Mouse (Mus musculus): ENCODE data around the gene Sh3pxd2a.

- TF ChIP-seq CTCF (IDR thresholded peaks at IDR 0.05; ENCODE audit: low read depth): no peak
- no peak for TF ChIP-seq EP300 (IDR thresholded peaks at IDR 0.05; ENCODE audit: low read depth)
Observed at GRCm38 (mm10) chr19:47406524-47406923, 57.7 kb downstream of the Sh3pxd2a start.

Data from liver, postnatal 0 days (tissue).